Mouse (Mus musculus) neural tube, embryonic 13.5 days (tissue): ENCODE data around the gene Kat6b. TPM values are rescaled to one million over a fixed set of nuclear protein-coding genes. Genes with fewer than 3 reads are reported as not detected.
"Not testable (repeated sequence)": the region's sequence is repeated elsewhere in the genome, so short reads cannot be mapped to it uniquely, and the experiment has no call there.

Source experiments
- ATAC-seq: fragments of 200-750 bp; cut with Nextera tagmentation; 2 replicates; pipeline ENCODE4 v1.8.0; 2017; ENCODE audit warnings: low read depth, mild to moderate bottlenecking, moderate TSS enrichment, moderate library complexity
- H3K27ac ChIP-seq: fragments of 300-500 bp; sonication (generic); replicated peaks from 2 replicates; pipeline ENCODE4 v1.5.1; 2015; ENCODE audit warnings: moderate library complexity, mild to moderate bottlenecking, inconsistent platforms
- H3K27me3 ChIP-seq: fragments of 300-500 bp; sonication (generic); 2 replicates; pipeline ENCODE4 v1.6.1; 2015; ENCODE audit warnings: mild to moderate bottlenecking, inconsistent platforms
- H3K36me3 ChIP-seq: fragments of 300-500 bp; sonication (generic); 2 replicates; pipeline ENCODE4 v1.6.1; 2015; ENCODE audit warnings: mild to moderate bottlenecking, inconsistent platforms
- H3K4me1 ChIP-seq: fragments of 300-500 bp; sonication (generic); replicated peaks from 2 replicates; pipeline ENCODE4 v1.6.1; 2015; ENCODE audit warnings: inconsistent platforms
- H3K4me2 ChIP-seq: fragments of 300-500 bp; sonication (generic); 2 replicates; pipeline ENCODE4 v1.6.1; 2015; ENCODE audit warnings: inconsistent platforms, mild to moderate bottlenecking, moderate library complexity
- H3K4me3 ChIP-seq: fragments of 300-500 bp; sonication (generic); 2 replicates; pipeline ENCODE4 v1.5.1; 2015; ENCODE audit warnings: mild to moderate bottlenecking, inconsistent platforms
- H3K9ac ChIP-seq: fragments of 300-500 bp; sonication (generic); 2 replicates; pipeline ENCODE4 v1.6.1; 2015; ENCODE audit warnings: moderate library complexity, mild to moderate bottlenecking, inconsistent platforms
- H3K9me3 ChIP-seq: fragments of 300-500 bp; sonication (generic); 2 replicates; pipeline ENCODE4 v1.6.1; 2016; ENCODE audit warnings: inconsistent platforms
- WGBS: fragments of 180-500 bp; shearing (Covaris S2); methylation state at CpG from one replicate; pipeline ENCODE4 v1.1.7; 2015; 5-methylcytosine and 5-hydroxymethylcytosine counted together
- polyA plus RNA-seq: library from polyadenylated mRNA; unstranded; fragments of >200 nt; fragmentation: Nextera tagmentation; extraction: Ambion mirVana; gene quantifications from 2 replicates; pipeline ENCODE4 v1.2.1, GENCODE M21; 2015

Gene Kat6b
- polyA plus RNA-seq, 1 experiment from 2014 or later = 19.6 TPM

DNA sequence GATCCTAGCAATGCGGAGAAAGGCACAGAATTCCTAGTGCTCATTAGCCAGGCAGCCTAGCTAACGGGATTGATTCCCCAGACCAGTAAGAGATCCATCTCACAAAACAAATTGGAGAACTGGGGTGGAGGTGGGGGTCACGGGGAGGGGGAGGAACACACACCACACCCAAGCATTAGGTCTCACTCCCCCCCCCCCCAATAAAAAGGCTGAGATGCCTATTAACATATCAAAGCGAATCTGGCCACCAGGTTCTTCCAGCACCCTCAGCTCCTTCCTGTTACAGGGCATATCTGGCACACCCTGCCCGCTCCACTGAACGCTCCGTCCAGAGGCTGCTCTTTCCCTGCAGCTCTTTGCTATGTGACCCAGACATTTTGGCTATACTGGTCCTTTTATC is 22.5 kb upstream of the Kat6b start:
- no peaks in the 10 kb centered on the region for H3K27me3 ChIP-seq
- WGBS = 80% methylated on average over 7 of the region's 7 CpGs

DNA sequence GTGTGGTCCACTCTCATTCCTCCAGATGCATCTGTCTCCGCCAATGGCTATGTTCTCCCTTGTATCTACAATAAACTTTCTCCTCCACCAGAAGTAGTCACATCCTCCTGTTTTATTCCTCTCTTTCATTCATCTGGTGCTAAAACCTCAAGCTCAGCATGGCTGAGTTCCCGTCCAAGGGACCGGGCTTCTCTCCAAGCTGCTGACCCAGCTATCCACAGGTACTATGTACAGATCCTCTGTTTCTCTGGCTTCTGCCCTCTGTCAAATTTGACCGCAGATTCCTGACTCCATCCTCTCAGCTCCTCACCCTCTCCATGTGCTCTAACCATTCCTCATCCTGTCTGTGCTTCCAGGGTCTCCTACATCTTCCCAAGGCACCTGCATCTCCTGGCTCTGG is 22.1 kb upstream of the Kat6b start:
- no peak overlapping the region for H3K9ac ChIP-seq
- no peaks in the 10 kb centered on the region for H3K27me3 ChIP-seq
- ATAC-seq = no peak
- H3K9me3 ChIP-seq = no peaks in the 10 kb centered on the region
- H3K4me3 ChIP-seq = no peak overlapping the region
- no peak overlapping the region for H3K27ac ChIP-seq
- H3K4me1 ChIP-seq = no peaks in the 10 kb centered on the region
- no peaks in the 10 kb centered on the region for H3K36me3 ChIP-seq
- no peak overlapping the region for H3K4me2 ChIP-seq
- 87% methylated on average over 4 of the region's 4 CpGs for WGBS

More for the DNA sequence above, 22.5 kb upstream of the Kat6b start:
- Histone ChIP-seq H3K4me3 (no peak overlapping the region), H3K27ac (no peak overlapping the region), H3K4me1 (no peaks in the 10 kb centered on the region), H3K9ac (no peak overlapping the region), H3K4me2 (no peak overlapping the region), H3K9me3 (no peaks in the 10 kb centered on the region), H3K36me3 (no peaks in the 10 kb centered on the region)
- ATAC-seq = no peak

- H3K4me3 ChIP-seq = no peak overlapping the region
- H3K9me3 ChIP-seq = no peaks in the 10 kb centered on the region
- no peaks in the 10 kb centered on the region for H3K27me3 ChIP-seq
- H3K4me1 ChIP-seq = no peaks in the 10 kb centered on the region
- no peak for ATAC-seq
- no peak overlapping the region for H3K9ac ChIP-seq
- no peak overlapping the region for H3K4me2 ChIP-seq
- no peaks in the 10 kb centered on the region for H3K36me3 ChIP-seq
- WGBS = 59% methylated on average over 3 of the region's 3 CpGs
- no peak overlapping the region for H3K27ac ChIP-seq
Measured at GRCm38 (mm10) chr14:21462398-21462797, 18.8 kb upstream of the Kat6b start.

GRCm38 (mm10) chr14:21463117-21463712 is 18.0 kb upstream of the Kat6b start:
- ATAC-seq = no peak
- Histone ChIP-seq H3K27ac (no peak overlapping the region), H3K4me3 (no peak overlapping the region), H3K4me2 (no peak overlapping the region), H3K9me3 (no peaks in the 10 kb centered on the region), H3K4me1 (no peaks in the 10 kb centered on the region), H3K36me3 (no peaks in the 10 kb centered on the region), H3K9ac (no peak overlapping the region), H3K27me3 (no peaks in the 10 kb centered on the region)
- WGBS = 88% methylated on average over 9 of the region's 9 CpGs

DNA sequence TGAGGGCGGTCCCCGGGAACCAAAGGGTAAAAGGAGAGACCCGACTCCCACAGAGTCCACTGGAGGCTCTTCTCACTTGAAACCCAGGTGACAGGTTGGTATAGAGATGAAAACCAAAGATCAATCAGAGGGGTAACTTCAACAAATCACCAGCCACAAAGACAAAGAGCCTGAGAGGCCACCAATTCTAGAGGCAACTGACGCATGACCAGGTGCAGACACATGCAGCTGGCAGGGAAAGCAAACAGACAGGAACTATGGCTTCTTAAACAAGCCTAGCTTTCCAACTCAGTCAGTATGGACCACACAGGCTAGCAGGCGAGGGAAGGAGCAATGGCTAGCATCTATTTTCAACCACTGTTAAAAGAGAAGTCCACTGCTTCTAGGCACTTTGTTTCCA is 10.8 kb upstream of the Kat6b start:
- H3K27ac ChIP-seq = no peak overlapping the region
- no peak overlapping the region for H3K9ac ChIP-seq
- WGBS = 78% methylated on average over 5 of the region's 5 CpGs
- no peaks in the 10 kb centered on the region for H3K27me3 ChIP-seq
- no peak for ATAC-seq
- no peaks in the 10 kb centered on the region for H3K9me3 ChIP-seq
- no peaks in the 10 kb centered on the region for H3K4me1 ChIP-seq
- no peak overlapping the region for H3K4me3 ChIP-seq
- H3K36me3 ChIP-seq = no peaks in the 10 kb centered on the region
- H3K4me2 ChIP-seq = no peak overlapping the region

GRCm38 (mm10) chr14:21471975-21472374 is 9.3 kb upstream of the Kat6b start:
- Histone ChIP-seq H3K27ac (no peak overlapping the region), H3K4me1 (no peaks in the 10 kb centered on the region), H3K4me3 (no peak overlapping the region), H3K36me3 (no peaks in the 10 kb centered on the region), H3K27me3 (no peaks in the 10 kb centered on the region), H3K9ac (no peak overlapping the region), H3K9me3 (no peaks in the 10 kb centered on the region), H3K4me2 (no peak overlapping the region)
- 95% methylated on average over 2 of the region's 2 CpGs for WGBS
- no peak for ATAC-seq

DNA sequence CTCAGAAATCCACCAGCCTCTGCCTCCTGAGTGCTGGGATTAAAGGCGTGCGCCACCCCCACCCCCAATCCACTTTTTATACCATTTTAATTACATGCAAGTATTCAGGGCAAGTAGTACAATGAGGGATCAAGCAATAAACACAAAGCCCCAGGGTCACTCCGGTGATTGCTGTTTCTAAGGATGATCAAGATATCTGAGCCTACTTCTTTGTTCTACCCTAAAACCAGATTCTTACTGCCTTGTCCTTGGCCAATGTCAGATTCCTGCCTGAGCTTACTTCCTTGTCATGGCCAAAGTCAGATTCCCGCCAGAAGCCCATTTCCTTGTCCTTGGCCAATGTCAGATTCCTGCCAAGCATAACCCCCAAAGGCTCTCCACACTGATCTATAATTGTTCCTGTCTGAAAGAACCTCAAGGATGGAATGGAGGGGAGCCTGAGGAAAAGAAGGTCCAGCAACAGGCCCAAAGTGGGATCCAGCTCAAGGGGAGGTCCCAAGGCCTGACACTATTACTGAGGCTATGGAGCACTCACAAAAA is 6.6 kb upstream of the Kat6b start:
- not testable (repeated sequence) for H3K4me1 ChIP-seq, ATAC-seq
- 87% methylated on average over 4 of the region's 4 CpGs for WGBS

DNA sequence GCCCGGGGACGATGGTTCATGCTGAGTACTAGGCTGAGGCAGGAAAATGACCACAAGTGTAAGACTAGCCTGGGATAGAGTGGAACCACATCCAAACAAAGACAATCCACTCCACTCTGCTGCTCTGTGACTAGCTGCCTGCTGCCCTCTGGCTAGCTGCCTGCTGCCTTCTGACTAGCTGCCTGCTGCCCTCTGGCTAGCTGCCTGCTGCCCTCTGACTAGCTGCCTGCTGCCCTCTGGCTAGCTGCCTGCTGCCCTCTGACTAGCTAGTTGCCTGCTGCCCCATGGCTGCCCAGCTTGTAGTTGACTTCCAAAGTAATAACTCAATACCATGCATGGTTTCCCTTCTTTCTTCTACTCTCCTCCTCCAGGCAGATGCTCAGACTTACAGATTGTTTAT is 4.1 kb upstream of the Kat6b start:
- Histone ChIP-seq H3K27me3 (no peaks in the 10 kb centered on the region), H3K9me3 (no peaks in the 10 kb centered on the region), H3K9ac (no peak overlapping the region), H3K27ac (no peak overlapping the region), H3K4me1 (no peaks in the 10 kb centered on the region), H3K36me3 (no peaks in the 10 kb centered on the region), H3K4me2 (no peak overlapping the region), H3K4me3 (no peak overlapping the region)
- 94% methylated on average over 2 of the region's 2 CpGs for WGBS
- ATAC-seq = no peak

More for the DNA sequence above, 6.6 kb upstream of the Kat6b start:
- H3K9ac ChIP-seq, H3K36me3 ChIP-seq, H3K9me3 ChIP-seq, H3K27me3 ChIP-seq, H3K4me2 ChIP-seq, H3K27ac ChIP-seq, H3K4me3 ChIP-seq: not testable (repeated sequence)

DNA sequence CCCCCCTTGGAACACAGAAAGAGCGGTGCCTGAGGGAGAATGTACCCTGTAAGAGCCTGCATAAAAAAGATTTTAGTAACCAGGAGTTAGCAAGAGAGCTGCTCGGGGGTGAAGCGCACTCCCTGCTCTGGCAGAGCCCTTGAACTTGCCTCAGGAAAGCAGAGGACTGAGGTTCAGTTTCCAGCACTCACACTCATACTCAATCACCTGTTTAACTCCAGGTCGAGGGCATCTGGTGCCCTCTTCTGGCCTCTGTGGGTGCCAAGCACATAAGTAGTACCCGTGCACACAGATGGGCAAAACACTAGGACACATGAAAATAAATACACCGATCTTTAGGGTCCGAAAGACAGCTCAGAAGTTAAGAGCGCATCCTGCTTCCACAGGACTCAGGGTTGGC is 1.7 kb upstream of the Kat6b start:
- no peak for ATAC-seq
- WGBS = 96% methylated on average over 8 of the region's 8 CpGs
- no peak overlapping the region for H3K4me3 ChIP-seq
- no peaks in the 10 kb centered on the region for H3K27me3 ChIP-seq
- H3K36me3 ChIP-seq = no peaks in the 10 kb centered on the region
- no peak overlapping the region for H3K4me2 ChIP-seq
- H3K9me3 ChIP-seq = no peaks in the 10 kb centered on the region
- no peak overlapping the region for H3K9ac ChIP-seq
- H3K27ac ChIP-seq = no peak overlapping the region
- no peaks in the 10 kb centered on the region for H3K4me1 ChIP-seq

GRCm38 (mm10) chr14:21480191-21480590 is 1.0 kb upstream of the Kat6b start:
- Histone ChIP-seq H3K27me3 (no peaks in the 10 kb centered on the region), H3K27ac (no peak overlapping the region), H3K9ac (no peak overlapping the region), H3K4me2 (no peak overlapping the region), H3K4me3 (no peak overlapping the region), H3K9me3 (no peaks in the 10 kb centered on the region), H3K36me3 (no peaks in the 10 kb centered on the region), H3K4me1 (no peaks in the 10 kb centered on the region)
- ATAC-seq = no peak
- WGBS = 92% methylated on average over 5 of the region's 5 CpGs

GRCm38 (mm10) chr14:21484199-21484598 is 3.0 kb downstream of the Kat6b start:
- WGBS = 73% methylated on average over 2 of the region's 2 CpGs
- H3K27ac ChIP-seq = no peak overlapping the region

GRCm38 (mm10) chr14:21484693-21485092 is 3.5 kb downstream of the Kat6b start:
- WGBS = 92% methylated on average over 10 of the region's 10 CpGs
- H3K4me3 ChIP-seq = no peak overlapping the region
- H3K9me3 ChIP-seq = no peaks in the 10 kb centered on the region
- peaks cover 5% of the 10 kb centered on the region; the same call in 1 of the 2 replicates for H3K4me1 ChIP-seq
- no peak for ATAC-seq
- H3K27ac ChIP-seq = no peak overlapping the region
- H3K27me3 ChIP-seq = no peaks in the 10 kb centered on the region
- no peak overlapping the region for H3K4me2 ChIP-seq
- no peak overlapping the region for H3K9ac ChIP-seq
- no peaks in the 10 kb centered on the region for H3K36me3 ChIP-seq

More at GRCm38 (mm10) chr14:21484199-21484598, 3.0 kb downstream of the Kat6b start:
- no peak overlapping the region for H3K4me2 ChIP-seq
- H3K4me3 ChIP-seq = no peak overlapping the region
- ATAC-seq = no peak
- H3K4me1 ChIP-seq = peaks cover 3% of the 10 kb centered on the region; the same call in 1 of the 2 replicates
- no peaks in the 10 kb centered on the region for H3K27me3 ChIP-seq
- H3K36me3 ChIP-seq = no peaks in the 10 kb centered on the region
- H3K9ac ChIP-seq = no peak overlapping the region
- no peaks in the 10 kb centered on the region for H3K9me3 ChIP-seq

GRCm38 (mm10) chr14:21485961-21486520 is 4.8 kb downstream of the Kat6b start:
- WGBS = 94% methylated on average over 3 of the region's 3 CpGs
- peaks cover 5% of the 10 kb centered on the region; the same call in 1 of the 2 replicates for H3K4me1 ChIP-seq
- no peaks in the 10 kb centered on the region for H3K36me3 ChIP-seq

More at GRCm38 (mm10) chr14:21485961-21486520, 4.8 kb downstream of the Kat6b start:
- Histone ChIP-seq H3K27me3 (no peaks in the 10 kb centered on the region), H3K4me2 (no peak overlapping the region), H3K9ac (no peak overlapping the region), H3K27ac (no peak overlapping the region), H3K9me3 (no peaks in the 10 kb centered on the region), H3K4me3 (no peak overlapping the region)
- no peak for ATAC-seq
